Mouse (Mus musculus) stomach, postnatal 0 days (tissue): Measurements from ENCODE around the gene Rpl3l. TPM values are rescaled to one million over a fixed set of nuclear protein-coding genes. Genes with fewer than 3 reads are reported as not detected.

Experiments
- ATAC-seq: fragments of 200-750 bp; cut with Nextera tagmentation; 2 replicates; pipeline ENCODE4 v1.8.0; 2017; ENCODE audit not compliant: low FRiP score, low TSS enrichment
- DNase-seq: peaks from one replicate; pipeline ENCODE4 v3.0.0-alpha.2; 2016; ENCODE audit warnings: low spot score
- H3K27ac ChIP-seq: fragments of 300-500 bp; sonication (generic); replicated peaks from 2 replicates; pipeline ENCODE4 v1.5.1; 2014; ENCODE audit warnings: mild to moderate bottlenecking, control low read depth
- H3K27me3 ChIP-seq: fragments of 300-500 bp; sonication (generic); 2 replicates; pipeline ENCODE4 v1.6.1; 2014; ENCODE audit warnings: low read length; ENCODE audit not compliant: control insufficient read depth, insufficient read depth
- H3K36me3 ChIP-seq: fragments of 300-500 bp; sonication (generic); 2 replicates; pipeline ENCODE4 v1.6.1; 2014; ENCODE audit warnings: low read length, mixed read lengths; ENCODE audit not compliant: control insufficient read depth, insufficient read depth
- H3K4me1 ChIP-seq: fragments of 300-500 bp; sonication (generic); replicated peaks from 2 replicates; pipeline ENCODE4 v1.6.1; 2014; ENCODE audit warnings: antibody characterized with exemption; ENCODE audit not compliant: control insufficient read depth, insufficient read depth
- H3K4me2 ChIP-seq: fragments of 300-500 bp; sonication (generic); replicated peaks from 2 replicates; pipeline ENCODE4 v1.6.1; 2014; ENCODE audit warnings: low read depth, mild to moderate bottlenecking, control low read depth, moderate library complexity
- H3K4me3 ChIP-seq: fragments of 300-500 bp; sonication (generic); 2 replicates; pipeline ENCODE4 v1.5.1; 2014; ENCODE audit warnings: low read depth, low read length, control low read depth
- H3K9ac ChIP-seq: fragments of 300-500 bp; sonication (generic); 2 replicates; pipeline ENCODE4 v1.6.1; 2014; ENCODE audit warnings: mild to moderate bottlenecking, low read length, control low read depth, mixed read lengths
- H3K9me3 ChIP-seq: fragments of 300-500 bp; sonication (generic); 2 replicates; pipeline ENCODE4 v1.6.1; 2016; ENCODE audit warnings: low read length; ENCODE audit not compliant: control insufficient read depth
- CTCF ChIP-seq: IDR thresholded peaks from 2 replicates; pipeline ENCODE4 v1.5.1; 2016; ENCODE audit warnings: antibody characterized with exemption, low read depth, mild to moderate bottlenecking, moderate library complexity
- EP300 ChIP-seq: optimal IDR thresholded peaks from 2 replicates; pipeline ENCODE3; 2016; ENCODE audit warnings: antibody characterized with exemption
- WGBS: fragments of 180-500 bp; shearing (Covaris S2); extraction: QIAGEN DNeasy Blood & Tissue Kit; methylation state at CpG from one replicate; pipeline ENCODE4 v1.1.7; 2014; 5-methylcytosine and 5-hydroxymethylcytosine counted together
- polyA plus RNA-seq: library from polyadenylated mRNA; unstranded; fragments of >200 nt; fragmentation: Nextera tagmentation; extraction: Ambion mirVana; gene quantifications from 2 replicates; pipeline ENCODE4 v1.2.1, GENCODE M21; 2015

Gene Rpl3l
- polyA plus RNA-seq, 1 experiment from 2014 or later, result 0.28 TPM

- Histone ChIP-seq H3K4me3 (peak overlapping the region; percentile 80), H3K4me1 (peaks cover 5% of the 10 kb centered on the region; the same call in 1 of the 2 replicates), H3K36me3 (peaks cover 3% of the 10 kb centered on the region; the same call in 1 of the 2 replicates), H3K27me3 (peaks cover 3% of the 10 kb centered on the region; the same call in 1 of the 2 replicates), H3K4me2 (peak overlapping the region; percentile 86), H3K9me3 (no peaks in the 10 kb centered on the region), H3K27ac (peak overlapping the region; percentile 81), H3K9ac (peak overlapping the region; percentile 77)
- 9% methylated on average over 40 of the region's 51 CpGs for WGBS
- TF ChIP-seq EP300, result no peak
- no peak for TF ChIP-seq CTCF
- ATAC-seq (peak; percentile 16), DNase-seq (no peak)
Observed at GRCm38 (mm10) chr17:24695326-24696010, 32.2 kb upstream of the Rpl3l start.

GRCm38 (mm10) chr17:24696011-24696697 lies 31.5 kb upstream of the Rpl3l start, which contains the start of the genes Gfer and Noxo1:
Gene Gfer, minus strand, starts transcription at chr17:24696156.
Gene Noxo1, plus strand, starts transcription at chr17:24696234.
- peaks cover 3% of the 10 kb centered on the region; the same call in 1 of the 2 replicates for H3K36me3 ChIP-seq
- H3K4me1 ChIP-seq, result peaks cover 5% of the 10 kb centered on the region; the same call in 1 of the 2 replicates
- under 1% methylated on average over 66 of the region's 76 CpGs for WGBS
- no peaks in the 10 kb centered on the region for H3K27me3 ChIP-seq
- H3K9ac ChIP-seq, result peak within 1 kb of the TSS; percentile 77
- H3K4me3 ChIP-seq, result peak within 1 kb of the TSS; percentile 80
- peak within 1 kb of the TSS; percentile 81 for H3K27ac ChIP-seq
- H3K9me3 ChIP-seq, result no peaks in the 10 kb centered on the region
- peak; percentile 95 for DNase-seq
- H3K4me2 ChIP-seq, result peak within 1 kb of the TSS; percentile 86
- ATAC-seq, result peak; percentile 89
- TF ChIP-seq EP300 (no peak), CTCF (peak; percentile 44)

- peak; percentile 64 for DNase-seq
- no peak for TF ChIP-seq CTCF
- Histone ChIP-seq H3K27ac (peak overlapping the region; percentile 53; the same call in 1 of the 2 replicates), H3K9me3 (no peaks in the 10 kb centered on the region), H3K9ac (no peak overlapping the region), H3K36me3 (peaks cover 14% of the 10 kb centered on the region), H3K27me3 (no peaks in the 10 kb centered on the region), H3K4me1 (peaks cover 5% of the 10 kb centered on the region; the same call in 1 of the 2 replicates), H3K4me2 (0 out of 2 replicates have a peak overlapping the region, but pooled peaks have one; percentile 12), H3K4me3 (no peak overlapping the region)
- ATAC-seq, result peak; percentile 22; the same call in 1 of the 2 replicates
- 22% methylated on average over 5 of the region's 5 CpGs for WGBS
Observed at GRCm38 (mm10) chr17:24697985-24698384, 29.6 kb upstream of the Rpl3l start.

GRCm38 (mm10) chr17:24698715-24699114 lies 28.9 kb upstream of the Rpl3l start:
- Histone ChIP-seq H3K9ac (no peak overlapping the region), H3K27ac (no peak overlapping the region; the same call in 1 of the 2 replicates)
- no peak for DNase-seq

GRCm38 (mm10) chr17:24699473-24699872 lies 28.1 kb upstream of the Rpl3l start:
- Histone ChIP-seq H3K4me1 (peaks cover 5% of the 10 kb centered on the region; the same call in 1 of the 2 replicates), H3K27ac (no peak overlapping the region), H3K27me3 (no peaks in the 10 kb centered on the region), H3K4me3 (no peak overlapping the region), H3K9me3 (no peaks in the 10 kb centered on the region), H3K9ac (no peak overlapping the region), H3K4me2 (no peak overlapping the region), H3K36me3 (peaks cover 22% of the 10 kb centered on the region)
- DNase-seq (no peak), ATAC-seq (no peak)
- 87% methylated on average over 2 of the region's 2 CpGs for WGBS
- TF ChIP-seq EP300 (no peak), CTCF (no peak)

More at GRCm38 (mm10) chr17:24698715-24699114, 28.9 kb upstream of the Rpl3l start:
- no peak for ATAC-seq
- no peak overlapping the region for H3K4me3 ChIP-seq
- H3K4me1 ChIP-seq, result peaks cover 5% of the 10 kb centered on the region; the same call in 1 of the 2 replicates
- WGBS, result 73% methylated on average over 9 of the region's 9 CpGs
- H3K27me3 ChIP-seq, result no peaks in the 10 kb centered on the region
- H3K36me3 ChIP-seq, result peaks cover 15% of the 10 kb centered on the region
- no peak for TF ChIP-seq CTCF
- no peak for TF ChIP-seq EP300
- no peaks in the 10 kb centered on the region for H3K9me3 ChIP-seq
- peak overlapping the region; percentile 12; the same call in 1 of the 2 replicates for H3K4me2 ChIP-seq
